Mouse (Mus musculus) stomach, postnatal 0 days (tissue): ENCODE measurements at regions not wholly inside any gene's neighbourhood (a gene's known extent, or its start where the extent isn't known, plus 50 kb on each side); places are given as distances from the start of the nearest gene placed in this dataset.

Experiments
- CTCF ChIP-seq: IDR thresholded peaks from 2 replicates; pipeline ENCODE4 v1.5.1; 2016; ENCODE audit warnings: antibody characterized with exemption, low read depth, mild to moderate bottlenecking, moderate library complexity
- EP300 ChIP-seq: optimal IDR thresholded peaks from 2 replicates; pipeline ENCODE3; 2016; ENCODE audit warnings: antibody characterized with exemption

- TF ChIP-seq CTCF (no peak), EP300 (no peak)
Measured at GRCm38 (mm10) chr5:9869091-9869490, 144.1 kb upstream of the Grm3 start.
